Mouse (Mus musculus): ENCODE measurements around the gene Sept9.

Sept9 gene

GRCm38 (mm10) chr11:117408442-117409031, 209.1 kb downstream of the Sept9 start:
- no peak for DNase-seq (ENCODE audit: low read depth)

GRCm38 (mm10) chr11:117409331-117409730, 209.9 kb downstream of the Sept9 start:
- no peak for DNase-seq (ENCODE audit: low read depth)

- DNase-seq (ENCODE audit: low read depth), result no peak
Measured at GRCm38 (mm10) chr11:117410059-117410458, 210.6 kb downstream of the Sept9 start.

- DNase-seq (ENCODE audit: low read depth), result no peak
Measured at GRCm38 (mm10) chr11:117411663-117412062, 212.2 kb downstream of the Sept9 start.

All from fibroblast of lung, adult 2 months (primary cell).